Mouse (Mus musculus): ENCODE data around the gene Coa7. TPM values are rescaled to one million over a fixed set of nuclear protein-coding genes. Genes with fewer than 3 reads are reported as not detected.

The Coa7 gene
- polyA plus RNA-seq, 1 experiment from 2014 or later: 45.3 TPM

GRCm38 (mm10) chr4:108323588-108323987 is 4.4 kb upstream of the Coa7 start:
- Histone ChIP-seq H3K36me3 (no peaks in the 10 kb centered on the region), H3K9me3 (no peaks in the 10 kb centered on the region), H3K9ac (no peak overlapping the region), H3K27ac (no peak overlapping the region), H3K27me3 (replicated peaks) (no peaks in the 10 kb centered on the region), H3K4me3 (replicated peaks) (no peak overlapping the region), H3K4me1 (no peaks in the 10 kb centered on the region), H3K4me2 (no peak overlapping the region)
- WGBS: 61% methylated on average over 5 of the region's 5 CpGs
- no peak for ATAC-seq (ENCODE audit: insufficient read depth, low FRiP score, low read depth)

DNA sequence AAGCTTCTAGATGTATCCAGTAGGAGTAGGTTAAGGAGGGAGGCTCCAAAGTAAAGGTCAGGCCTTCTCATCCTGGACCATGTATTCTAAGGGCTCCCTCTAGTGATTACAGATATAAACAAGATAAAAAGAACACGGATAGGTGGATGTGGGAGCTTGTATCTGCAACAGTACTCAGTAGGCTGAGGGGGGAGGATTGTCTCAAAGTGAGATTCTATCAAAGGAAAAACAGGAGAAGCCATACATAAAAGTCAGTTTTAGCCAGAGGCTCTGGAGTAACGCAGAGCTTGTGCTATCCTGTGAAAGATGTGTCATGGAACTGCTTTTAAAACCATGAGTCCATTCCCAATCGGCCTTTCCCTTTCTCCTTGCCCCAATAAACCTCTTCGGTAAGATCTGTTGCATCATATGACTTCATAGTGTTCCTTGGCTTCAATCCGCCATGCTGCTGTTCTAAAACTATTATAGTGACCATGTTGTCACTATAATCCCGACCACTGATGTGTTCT is 815 bp upstream of the Coa7 start:
- Histone ChIP-seq H3K4me3 (replicated peaks) (peak overlapping the region; percentile 86), H3K9ac (no peak overlapping the region), H3K9me3 (no peaks in the 10 kb centered on the region), H3K4me1 (no peaks in the 10 kb centered on the region), H3K4me2 (peak overlapping the region; percentile 58), H3K27ac (peak overlapping the region; percentile 94), H3K27me3 (replicated peaks) (no peaks in the 10 kb centered on the region), H3K36me3 (no peaks in the 10 kb centered on the region)
- no peak for ATAC-seq (ENCODE audit: insufficient read depth, low FRiP score, low read depth)
- WGBS: 39% methylated on average over 6 of the region's 6 CpGs

- H3K36me3 ChIP-seq: peaks cover 5% of the 10 kb centered on the region; the same call in 1 of the 2 replicates
- H3K27me3 ChIP-seq (replicated peaks): no peaks in the 10 kb centered on the region
- 93% methylated on average over 6 of the region's 6 CpGs for WGBS
- no peak for ATAC-seq (ENCODE audit: insufficient read depth, low FRiP score, low read depth)
- no peak overlapping the region for H3K4me2 ChIP-seq
- no peak overlapping the region for H3K27ac ChIP-seq
- no peaks in the 10 kb centered on the region for H3K4me1 ChIP-seq
- H3K4me3 ChIP-seq (replicated peaks): no peak overlapping the region
- H3K9me3 ChIP-seq: no peaks in the 10 kb centered on the region
- H3K9ac ChIP-seq: no peak overlapping the region
Observed at GRCm38 (mm10) chr4:108329840-108330239, 1.9 kb downstream of the Coa7 start.

- WGBS: 71% methylated on average over 9 of the region's 9 CpGs
- no peaks in the 10 kb centered on the region for H3K27me3 ChIP-seq (replicated peaks)
- ATAC-seq (ENCODE audit: insufficient read depth, low FRiP score, low read depth): peak; percentile 24; the same call in 1 of the 2 replicates
- H3K4me1 ChIP-seq: no peaks in the 10 kb centered on the region
- no peak overlapping the region for H3K4me2 ChIP-seq
- H3K4me3 ChIP-seq (replicated peaks): no peak overlapping the region
- H3K9ac ChIP-seq: no peak overlapping the region
- H3K9me3 ChIP-seq: no peaks in the 10 kb centered on the region
- peaks cover 5% of the 10 kb centered on the region for H3K36me3 ChIP-seq
- H3K27ac ChIP-seq: 0 out of 2 replicates have a peak overlapping the region, but pooled peaks have one; percentile 54
Observed at GRCm38 (mm10) chr4:108332041-108332440, 4.1 kb downstream of the Coa7 start.

- 82% methylated on average over 6 of the region's 6 CpGs for WGBS
- Histone ChIP-seq H3K4me1 (peaks cover 10% of the 10 kb centered on the region), H3K27ac (no peak overlapping the region), H3K4me2 (no peak overlapping the region), H3K9me3 (no peaks in the 10 kb centered on the region), H3K9ac (no peak overlapping the region), H3K4me3 (replicated peaks) (no peak overlapping the region), H3K36me3 (peaks cover 13% of the 10 kb centered on the region), H3K27me3 (replicated peaks) (no peaks in the 10 kb centered on the region)
- ATAC-seq (ENCODE audit: insufficient read depth, low FRiP score, low read depth): no peak
Observed at GRCm38 (mm10) chr4:108335413-108335812, 7.5 kb downstream of the Coa7 start.

DNA sequence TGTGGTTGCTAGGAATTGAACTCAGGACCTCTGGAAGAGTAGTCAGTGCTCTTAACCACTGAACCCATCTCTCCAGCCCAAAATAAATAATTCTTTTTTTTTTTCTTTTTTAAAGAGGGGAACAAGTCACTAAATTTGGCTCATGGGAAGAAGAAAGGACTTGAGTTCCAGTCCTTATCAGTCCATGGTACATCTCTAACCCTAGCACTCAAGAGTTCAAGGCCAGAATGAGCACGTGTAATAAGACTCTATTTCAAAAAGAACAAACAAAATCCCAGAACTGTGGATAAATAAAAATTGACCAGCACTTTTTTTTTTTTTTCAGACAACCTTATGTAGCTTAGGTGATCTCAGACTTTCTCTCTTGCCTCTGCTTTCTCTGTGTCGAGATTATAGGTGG is 8.8 kb downstream of the Coa7 start:
- no peaks in the 10 kb centered on the region for H3K9me3 ChIP-seq
- H3K36me3 ChIP-seq: peaks cover 13% of the 10 kb centered on the region
- H3K4me3 ChIP-seq (replicated peaks): no peak overlapping the region
- no peak overlapping the region for H3K9ac ChIP-seq
- WGBS: 73% methylated on average over 2 of the region's 2 CpGs
- peaks cover 10% of the 10 kb centered on the region for H3K4me1 ChIP-seq
- no peak overlapping the region for H3K27ac ChIP-seq
- no peak overlapping the region for H3K4me2 ChIP-seq
- H3K27me3 ChIP-seq (replicated peaks): no peaks in the 10 kb centered on the region
- no peak for ATAC-seq (ENCODE audit: insufficient read depth, low FRiP score, low read depth)

DNA sequence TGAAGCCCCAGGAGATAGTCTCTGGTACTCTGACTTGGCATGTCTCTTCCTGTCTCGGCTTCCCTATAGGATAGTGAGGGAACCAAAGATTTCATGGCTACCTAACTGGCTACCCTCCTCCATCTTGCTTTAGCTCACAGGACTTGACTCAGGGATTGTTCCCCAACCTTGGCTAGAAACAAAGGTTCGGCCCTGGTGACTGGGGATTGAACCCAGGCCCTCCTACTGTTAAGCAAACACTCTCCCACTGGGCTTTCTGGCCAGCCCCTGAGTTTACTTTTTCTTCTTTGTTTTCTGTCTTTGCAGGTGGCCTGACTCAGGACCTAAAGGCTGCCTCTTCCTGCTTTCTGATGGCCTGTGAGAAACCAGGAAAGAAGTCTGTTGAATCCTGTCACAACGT is 9.9 kb downstream of the Coa7 start:
- Histone ChIP-seq H3K36me3 (peaks cover 13% of the 10 kb centered on the region), H3K4me2 (no peak overlapping the region), H3K9me3 (no peaks in the 10 kb centered on the region), H3K27ac (peak overlapping the region; percentile 46), H3K27me3 (replicated peaks) (no peaks in the 10 kb centered on the region), H3K4me3 (replicated peaks) (no peak overlapping the region), H3K4me1 (peaks cover 10% of the 10 kb centered on the region), H3K9ac (no peak overlapping the region)
- 46% methylated on average over 3 of the region's 3 CpGs for WGBS
- ATAC-seq (ENCODE audit: insufficient read depth, low FRiP score, low read depth): no peak; the same call in 1 of the 2 replicates

DNA sequence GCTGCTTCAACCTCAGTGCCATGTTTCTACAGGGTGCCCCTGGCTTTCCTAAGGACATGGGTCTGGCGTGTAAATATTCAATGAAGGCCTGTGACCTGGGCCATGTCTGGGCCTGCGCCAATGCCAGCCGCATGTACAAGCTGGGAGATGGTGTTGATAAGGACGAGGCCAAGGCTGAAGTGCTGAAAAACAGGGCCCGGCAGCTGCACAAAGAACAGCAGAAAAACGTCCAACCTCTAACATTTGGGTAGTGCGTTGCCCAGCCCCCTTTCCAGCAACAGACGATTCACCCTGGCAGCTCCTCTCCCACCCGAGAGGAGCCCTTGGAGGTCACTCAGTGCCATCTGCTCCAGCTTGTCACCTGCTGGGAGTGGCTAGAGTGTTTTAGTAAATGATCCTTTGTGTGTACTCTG is 10.4 kb downstream of the Coa7 start:
- no peak overlapping the region for H3K9ac ChIP-seq
- peaks cover 10% of the 10 kb centered on the region for H3K4me1 ChIP-seq
- ATAC-seq (ENCODE audit: insufficient read depth, low FRiP score, low read depth): peak; percentile 32; the same call in 1 of the 2 replicates
- H3K36me3 ChIP-seq: peaks cover 13% of the 10 kb centered on the region
- no peak overlapping the region for H3K4me2 ChIP-seq
- no peak overlapping the region for H3K4me3 ChIP-seq (replicated peaks)
- WGBS: 57% methylated on average over 9 of the region's 9 CpGs
- no peaks in the 10 kb centered on the region for H3K27me3 ChIP-seq (replicated peaks)
- H3K9me3 ChIP-seq: no peaks in the 10 kb centered on the region
- peak overlapping the region; percentile 46; the same call in 1 of the 2 replicates for H3K27ac ChIP-seq

- H3K9ac ChIP-seq: no peak overlapping the region
- peaks cover 10% of the 10 kb centered on the region for H3K4me1 ChIP-seq
- ATAC-seq (ENCODE audit: insufficient read depth, low FRiP score, low read depth): no peak
- H3K27me3 ChIP-seq (replicated peaks): no peaks in the 10 kb centered on the region
- H3K27ac ChIP-seq: no peak overlapping the region
- H3K9me3 ChIP-seq: no peaks in the 10 kb centered on the region
- WGBS: 61% methylated on average over 10 of the region's 10 CpGs
- H3K4me3 ChIP-seq (replicated peaks): no peak overlapping the region
- peaks cover 11% of the 10 kb centered on the region for H3K36me3 ChIP-seq
- no peak overlapping the region for H3K4me2 ChIP-seq
Observed at GRCm38 (mm10) chr4:108338811-108339210, 10.9 kb downstream of the Coa7 start.

GRCm38 (mm10) chr4:108339277-108339690 is 11.3 kb downstream of the Coa7 start:
- H3K9ac ChIP-seq: no peak overlapping the region
- H3K27ac ChIP-seq: no peak overlapping the region
- H3K36me3 ChIP-seq: peaks cover 9% of the 10 kb centered on the region
- H3K4me1 ChIP-seq: peaks cover 11% of the 10 kb centered on the region
- H3K9me3 ChIP-seq: no peaks in the 10 kb centered on the region
- 21% methylated on average over 4 of the region's 4 CpGs for WGBS
- H3K4me2 ChIP-seq: no peak overlapping the region
- peak; percentile 56 for ATAC-seq (ENCODE audit: insufficient read depth, low FRiP score, low read depth)
- H3K4me3 ChIP-seq (replicated peaks): no peak overlapping the region
- H3K27me3 ChIP-seq (replicated peaks): no peaks in the 10 kb centered on the region

- H3K9ac ChIP-seq: no peak overlapping the region
- 26% methylated on average over 7 of the region's 7 CpGs for WGBS
- H3K4me1 ChIP-seq: peaks cover 36% of the 10 kb centered on the region
- no peaks in the 10 kb centered on the region for H3K36me3 ChIP-seq
- H3K9me3 ChIP-seq: no peaks in the 10 kb centered on the region
- no peak for ATAC-seq (ENCODE audit: insufficient read depth, low FRiP score, low read depth)
- no peaks in the 10 kb centered on the region for H3K27me3 ChIP-seq (replicated peaks)
- H3K4me3 ChIP-seq (replicated peaks): no peak overlapping the region
- H3K27ac ChIP-seq: peak overlapping the region; percentile 73
- no peak overlapping the region for H3K4me2 ChIP-seq
Observed at GRCm38 (mm10) chr4:108344631-108345083, 16.7 kb downstream of the Coa7 start.

- ATAC-seq (ENCODE audit: insufficient read depth, low FRiP score, low read depth): no peak
- Histone ChIP-seq H3K27me3 (replicated peaks) (no peaks in the 10 kb centered on the region), H3K4me3 (replicated peaks) (no peak overlapping the region), H3K4me1 (peaks cover 40% of the 10 kb centered on the region), H3K9ac (no peak overlapping the region), H3K36me3 (no peaks in the 10 kb centered on the region), H3K9me3 (no peaks in the 10 kb centered on the region), H3K27ac (peak overlapping the region; percentile 73), H3K4me2 (no peak overlapping the region)
- WGBS: 19% methylated on average over 5 of the region's 5 CpGs
Observed at GRCm38 (mm10) chr4:108345826-108346225, 17.9 kb downstream of the Coa7 start.

DNA sequence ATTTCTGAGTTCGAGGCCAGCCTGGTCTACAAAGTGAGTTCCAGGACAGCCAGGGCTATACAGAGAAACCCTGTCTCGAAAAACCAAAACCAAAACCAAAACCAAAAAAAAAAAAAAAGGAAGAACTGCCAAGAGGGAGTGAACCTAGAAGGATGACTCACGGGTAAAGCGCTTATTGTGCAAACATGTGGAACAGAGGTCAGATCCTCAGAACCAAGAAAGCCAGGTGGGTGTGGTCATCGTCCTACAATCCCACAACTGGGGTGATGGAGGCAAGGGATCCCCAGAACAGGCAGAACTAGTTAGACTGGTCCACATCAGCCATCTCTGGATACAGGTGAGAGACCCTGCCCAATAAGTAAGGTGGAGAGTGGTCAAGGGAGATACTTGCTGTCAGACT is 19.2 kb downstream of the Coa7 start:
- H3K4me1 ChIP-seq: peaks cover 46% of the 10 kb centered on the region
- WGBS: 62% methylated on average over 5 of the region's 5 CpGs
- no peak overlapping the region for H3K4me3 ChIP-seq (replicated peaks)
- no peaks in the 10 kb centered on the region for H3K36me3 ChIP-seq
- no peak overlapping the region for H3K9ac ChIP-seq
- H3K4me2 ChIP-seq: no peak overlapping the region
- no peaks in the 10 kb centered on the region for H3K27me3 ChIP-seq (replicated peaks)
- no peaks in the 10 kb centered on the region for H3K9me3 ChIP-seq
- peak; percentile 49 for ATAC-seq (ENCODE audit: insufficient read depth, low FRiP score, low read depth)
- H3K27ac ChIP-seq: peak overlapping the region; percentile 57; the same call in 1 of the 2 replicates

All from stomach, embryonic 15.5 days (tissue).